Mouse (Mus musculus) embryonic facial prominence, embryonic 10.5 days (tissue): ENCODE results near the gene Gale. TPM values are rescaled to one million over a fixed set of nuclear protein-coding genes. Genes with fewer than 3 reads are reported as not detected.
A peak's percentile ranks its signal among the peaks of the same experiment; 100 is the strongest.
"Not testable (repeated sequence)": the region's sequence is repeated elsewhere in the genome, so short reads cannot be mapped to it uniquely, and the experiment has no call there.

Source experiments
- DNase-seq: peaks from one replicate; pipeline ENCODE4 v3.0.0-alpha.2; 2017; ENCODE audit warnings: low spot score
- H3K27ac ChIP-seq: fragments of 300-500 bp; sonication (generic); replicated peaks from 2 replicates; pipeline ENCODE4 v1.5.1; 2016; ENCODE audit warnings: mild to moderate bottlenecking
- H3K27me3 ChIP-seq: fragments of 300-500 bp; sonication (generic); replicated peaks from 2 replicates; pipeline ENCODE4 v1.6.1; 2016; ENCODE audit warnings: low read depth, mild to moderate bottlenecking; ENCODE audit not compliant: poor library complexity, severe bottlenecking
- H3K36me3 ChIP-seq: fragments of 300-500 bp; sonication (generic); replicated peaks from 2 replicates; pipeline ENCODE4 v1.6.1; 2016; ENCODE audit warnings: mild to moderate bottlenecking, moderate library complexity
- H3K4me1 ChIP-seq: fragments of 300-500 bp; sonication (generic); 2 replicates; pipeline ENCODE4 v1.6.1; 2016
- H3K4me3 ChIP-seq: fragments of 300-500 bp; sonication (generic); 2 replicates; pipeline ENCODE4 v1.5.1; 2016; ENCODE audit warnings: mild to moderate bottlenecking, moderate library complexity
- H3K9me3 ChIP-seq: fragments of 300-500 bp; sonication (generic); 2 replicates; pipeline ENCODE4 v1.6.1; 2016; ENCODE audit warnings: mild to moderate bottlenecking
- WGBS: fragments of 180-500 bp; shearing (Covaris S2); methylation state at CpG from one replicate; pipeline ENCODE4 v1.1.7; 2016; 5-methylcytosine and 5-hydroxymethylcytosine counted together
- polyA plus RNA-seq: library from polyadenylated mRNA; unstranded; fragments of >200 nt; fragmentation: Nextera tagmentation; extraction: Ambion mirVana; gene quantifications from 2 replicates; pipeline ENCODE4 v1.2.1, GENCODE M21; 2016

Gene Gale
- polyA plus RNA-seq, 1 experiment from 2014 or later = 39.7 TPM

GRCm38 (mm10) chr4:135929405-135929804, 34.1 kb upstream of the Gale start:
- H3K4me1 ChIP-seq = no peaks in the 10 kb centered on the region
- H3K36me3 ChIP-seq = peaks cover 47% of the 10 kb centered on the region
- H3K9me3 ChIP-seq = no peaks in the 10 kb centered on the region
- H3K27me3 ChIP-seq = no peaks in the 10 kb centered on the region
- 89% methylated on average over 5 of the region's 5 CpGs for WGBS
- H3K27ac ChIP-seq = no peak overlapping the region
- no peak for DNase-seq
- H3K4me3 ChIP-seq = no peak overlapping the region

GRCm38 (mm10) chr4:135929828-135930227, 33.7 kb upstream of the Gale start:
- Histone ChIP-seq H3K4me1 (no peaks in the 10 kb centered on the region; the same call in 1 of the 2 replicates), H3K9me3 (no peaks in the 10 kb centered on the region), H3K27ac (no peak overlapping the region), H3K27me3 (no peaks in the 10 kb centered on the region), H3K36me3 (peaks cover 47% of the 10 kb centered on the region), H3K4me3 (no peak overlapping the region)
- DNase-seq = no peak
- WGBS = 92% methylated on average over 9 of the region's 9 CpGs

GRCm38 (mm10) chr4:135930239-135930638, 33.3 kb upstream of the Gale start:
- H3K36me3 ChIP-seq = peaks cover 51% of the 10 kb centered on the region
- no peaks in the 10 kb centered on the region for H3K27me3 ChIP-seq
- H3K9me3 ChIP-seq = no peaks in the 10 kb centered on the region
- H3K4me1 ChIP-seq = peaks cover 4% of the 10 kb centered on the region
- WGBS = 93% methylated on average over 8 of the region's 8 CpGs
- DNase-seq = no peak
- no peak overlapping the region for H3K27ac ChIP-seq
- no peak overlapping the region for H3K4me3 ChIP-seq

GRCm38 (mm10) chr4:135931832-135932231, 31.7 kb upstream of the Gale start:
- Histone ChIP-seq H3K36me3 (peaks cover 38% of the 10 kb centered on the region), H3K27ac (no peak overlapping the region), H3K27me3 (no peaks in the 10 kb centered on the region), H3K9me3 (no peaks in the 10 kb centered on the region), H3K4me3 (no peak overlapping the region), H3K4me1 (peaks cover 7% of the 10 kb centered on the region)
- WGBS = 68% methylated on average over 5 of the region's 5 CpGs
- DNase-seq = peak; percentile 32

- Histone ChIP-seq H3K27me3 (no peaks in the 10 kb centered on the region), H3K4me3 (0 out of 2 replicates have a peak overlapping the region, but pooled peaks have one; percentile 0), H3K36me3 (peaks cover 56% of the 10 kb centered on the region), H3K27ac (peak overlapping the region; percentile 41), H3K4me1 (peaks cover 7% of the 10 kb centered on the region), H3K9me3 (no peaks in the 10 kb centered on the region)
- DNase-seq = peak; percentile 40
- 44% methylated on average over 12 of the region's 12 CpGs for WGBS
These were observed 28.6 kb upstream of the Gale start for GRCm38 (mm10) chr4:135934708-135935500.

- Histone ChIP-seq H3K4me1 (peaks cover 7% of the 10 kb centered on the region), H3K4me3 (0 out of 2 replicates have a peak overlapping the region, but pooled peaks have one; percentile 0), H3K27me3 (no peaks in the 10 kb centered on the region), H3K9me3 (no peaks in the 10 kb centered on the region), H3K36me3 (peaks cover 58% of the 10 kb centered on the region), H3K27ac (peak overlapping the region; percentile 41)
- DNase-seq = no peak
- WGBS = 61% methylated on average over 5 of the region's 5 CpGs
These were observed 28.0 kb upstream of the Gale start for GRCm38 (mm10) chr4:135935502-135935901.

- no peak for DNase-seq
- Histone ChIP-seq H3K9me3 (no peaks in the 10 kb centered on the region), H3K36me3 (peaks cover 43% of the 10 kb centered on the region), H3K27ac (no peak overlapping the region), H3K4me3 (no peak overlapping the region), H3K4me1 (peaks cover 7% of the 10 kb centered on the region), H3K27me3 (no peaks in the 10 kb centered on the region)
- WGBS = 81% methylated on average over 7 of the region's 7 CpGs
These were observed 24.7 kb upstream of the Gale start for GRCm38 (mm10) chr4:135938858-135939257.

GRCm38 (mm10) chr4:135941026-135941425, 22.5 kb upstream of the Gale start:
- peaks cover 33% of the 10 kb centered on the region for H3K36me3 ChIP-seq
- H3K4me3 ChIP-seq, H3K27me3 ChIP-seq, H3K9me3 ChIP-seq, DNase-seq, H3K4me1 ChIP-seq, H3K27ac ChIP-seq: not testable (repeated sequence)
- 82% methylated on average over 8 of the region's 8 CpGs for WGBS

- 88% methylated on average over 6 of the region's 6 CpGs for WGBS
- no peak overlapping the region for H3K4me3 ChIP-seq
These were observed 21.3 kb upstream of the Gale start for GRCm38 (mm10) chr4:135942193-135942592.

GRCm38 (mm10) chr4:135943389-135943788, 20.1 kb upstream of the Gale start:
- no peak for DNase-seq
- peaks cover 24% of the 10 kb centered on the region for H3K36me3 ChIP-seq
- no peaks in the 10 kb centered on the region for H3K27me3 ChIP-seq
- no peaks in the 10 kb centered on the region for H3K9me3 ChIP-seq
- no peak overlapping the region for H3K27ac ChIP-seq
- H3K4me3 ChIP-seq = no peak overlapping the region
- 63% methylated on average over 4 of the region's 4 CpGs for WGBS
- peaks cover 19% of the 10 kb centered on the region for H3K4me1 ChIP-seq

More at GRCm38 (mm10) chr4:135942193-135942592, 21.3 kb upstream of the Gale start:
- Histone ChIP-seq H3K4me1 (peaks cover 14% of the 10 kb centered on the region), H3K9me3 (no peaks in the 10 kb centered on the region), H3K27me3 (no peaks in the 10 kb centered on the region), H3K36me3 (peaks cover 28% of the 10 kb centered on the region), H3K27ac (no peak overlapping the region)
- no peak for DNase-seq

GRCm38 (mm10) chr4:135945706-135946105, 17.8 kb upstream of the Gale start:
- H3K27ac ChIP-seq = peak overlapping the region; percentile 70; the same call in 1 of the 2 replicates
- DNase-seq = no peak
- WGBS = 77% methylated on average over 10 of the region's 10 CpGs
- H3K36me3 ChIP-seq = peaks cover 13% of the 10 kb centered on the region
- H3K4me1 ChIP-seq = peaks cover 19% of the 10 kb centered on the region
- peak overlapping the region; percentile 76 for H3K4me3 ChIP-seq
- H3K9me3 ChIP-seq = no peaks in the 10 kb centered on the region
- no peaks in the 10 kb centered on the region for H3K27me3 ChIP-seq

- DNase-seq = peak; percentile 94
- Histone ChIP-seq H3K27ac (peak within 1 kb of the TSS; percentile 70), H3K36me3 (peaks cover 13% of the 10 kb centered on the region), H3K4me3 (peak within 1 kb of the TSS; percentile 76), H3K27me3 (no peaks in the 10 kb centered on the region), H3K9me3 (0 out of 2 replicates have a peak, but pooled peaks cover under 1% of the 10 kb centered on the region), H3K4me1 (peaks cover 19% of the 10 kb centered on the region)
- WGBS = under 1% methylated on average over 23 of the region's 23 CpGs
These were observed 17.3 kb upstream of the Gale start, which contains the start of gene Hmgcl for GRCm38 (mm10) chr4:135946278-135946658. Gene Hmgcl (plus strand): TSS chr4:135946448.
